Mouse (Mus musculus) urinary bladder, adult 2 months (tissue): ENCODE measurements around the gene Dytn. TPM values are rescaled to one million over a fixed set of nuclear protein-coding genes. Genes with fewer than 3 reads are reported as not detected.
"Not testable (repeated sequence)": the region's sequence is repeated elsewhere in the genome, so short reads cannot be mapped to it uniquely, and the experiment has no call there.

Source experiments
- DNase-seq: peaks from one replicate; pipeline ENCODE4 v3.0.0; 2022; ENCODE audit warnings: low spot score
- polyA plus RNA-seq: library from polyadenylated mRNA; depleted of rRNA; stranded (reverse); fragments of >200 nt; gene quantifications from 2 replicates; pipeline ENCODE4 v1.2.3, GENCODE M21; 2012; rRNA removed

Gene Dytn
- 0.12 and 0.15 TPM in 2 replicates for polyA plus RNA-seq

- DNase-seq: no peak
Measured at GRCm38 (mm10) chr1:63686827-63687226, at the start of gene Dytn. Gene Dytn, minus strand, starts transcription at chr1:63686927.

- peak; percentile 58 for DNase-seq
Measured at GRCm38 (mm10) chr1:63730240-63730771, 43.6 kb upstream of the Dytn start, which contains the start of the genes Mdh1b and Fastkd2. Gene Mdh1b, minus strand, starts transcription at chr1:63730318. Gene Fastkd2, plus strand, starts transcription at chr1:63730614.

GRCm38 (mm10) chr1:63729796-63730195 is 43.1 kb upstream of the Dytn start:
- no peak for DNase-seq

GRCm38 (mm10) chr1:63720161-63720560 is 33.4 kb upstream of the Dytn start:
- no peak for DNase-seq

- DNase-seq: no peak
Measured at GRCm38 (mm10) chr1:63708876-63709275, 22.1 kb upstream of the Dytn start.

- no peak for DNase-seq
Measured at GRCm38 (mm10) chr1:63705733-63706132, 19.0 kb upstream of the Dytn start.

GRCm38 (mm10) chr1:63696861-63697260 is 10.1 kb upstream of the Dytn start:
- no peak for DNase-seq

- DNase-seq: no peak
Measured at GRCm38 (mm10) chr1:63675975-63676374, 10.8 kb downstream of the Dytn start.

- no peak for DNase-seq
Measured at GRCm38 (mm10) chr1:63668852-63669160, 17.9 kb downstream of the Dytn start.

GRCm38 (mm10) chr1:63667949-63668851 is 18.5 kb downstream of the Dytn start:
- DNase-seq: no peak

GRCm38 (mm10) chr1:63667201-63667948 is 19.4 kb downstream of the Dytn start:
- DNase-seq: no peak

- DNase-seq: no peak
Measured at GRCm38 (mm10) chr1:63666089-63666488, 20.6 kb downstream of the Dytn start.

- DNase-seq: no peak
Measured at GRCm38 (mm10) chr1:63659591-63659990, 27.1 kb downstream of the Dytn start.

- DNase-seq: no peak
Measured at GRCm38 (mm10) chr1:63658016-63658415, 28.7 kb downstream of the Dytn start.

- no peak for DNase-seq
Measured at GRCm38 (mm10) chr1:63639921-63640320, 46.8 kb downstream of the Dytn start.

GRCm38 (mm10) chr1:63630390-63630789 is 56.3 kb downstream of the Dytn start:
- not testable (repeated sequence) for DNase-seq

GRCm38 (mm10) chr1:63628211-63628610 is 58.5 kb downstream of the Dytn start:
- DNase-seq: no peak

- DNase-seq: no peak
Measured at GRCm38 (mm10) chr1:63615668-63616067, 71.1 kb downstream of the Dytn start, which contains the start of gene Gm39653. Gene Gm39653, plus strand, starts transcription at chr1:63615968.

- DNase-seq: no peak
Measured at GRCm38 (mm10) chr1:63614594-63614993, 72.1 kb downstream of the Dytn start.

- no peak for DNase-seq
Measured at GRCm38 (mm10) chr1:63609613-63610012, 77.1 kb downstream of the Dytn start.

GRCm38 (mm10) chr1:63603870-63604500 is 82.7 kb downstream of the Dytn start:
- no peak for DNase-seq

GRCm38 (mm10) chr1:63586869-63587268 is 99.9 kb downstream of the Dytn start:
- no peak for DNase-seq
